Mouse (Mus musculus) embryonic facial prominence, embryonic 12.5 days (tissue): ENCODE measurements around the gene Osbpl9. TPM values are rescaled to one million over a fixed set of nuclear protein-coding genes. Genes with fewer than 3 reads are reported as not detected.

Experiments
- ATAC-seq: fragments of 200-750 bp; cut with Nextera tagmentation; 2 replicates; pipeline ENCODE4 v1.8.0; 2017; ENCODE audit not compliant: insufficient number of reproducible peaks, insufficient read depth, low FRiP score, low TSS enrichment
- H3K27ac ChIP-seq: fragments of 300-500 bp; sonication (generic); 2 replicates; pipeline ENCODE4 v1.5.1; 2016; ENCODE audit warnings: mild to moderate bottlenecking
- H3K27me3 ChIP-seq: fragments of 300-500 bp; sonication (generic); 2 replicates; pipeline ENCODE4 v1.6.1; 2016; ENCODE audit warnings: mild to moderate bottlenecking, moderate library complexity
- H3K36me3 ChIP-seq: fragments of 300-500 bp; sonication (generic); 2 replicates; pipeline ENCODE4 v1.6.1; 2016; ENCODE audit warnings: mild to moderate bottlenecking
- H3K4me1 ChIP-seq: fragments of 300-500 bp; sonication (generic); 2 replicates; pipeline ENCODE4 v1.6.1; 2016
- H3K4me2 ChIP-seq: fragments of 300-500 bp; sonication (generic); replicated peaks from 2 replicates; pipeline ENCODE4 v1.6.1; 2016; ENCODE audit warnings: mild to moderate bottlenecking, moderate library complexity
- H3K4me3 ChIP-seq: fragments of 300-500 bp; sonication (generic); 2 replicates; pipeline ENCODE4 v1.5.1; 2016; ENCODE audit warnings: mild to moderate bottlenecking
- H3K9ac ChIP-seq: fragments of 300-500 bp; sonication (generic); 2 replicates; pipeline ENCODE4 v1.6.1; 2016; ENCODE audit warnings: mild to moderate bottlenecking, moderate library complexity
- H3K9me3 ChIP-seq: fragments of 300-500 bp; sonication (generic); 2 replicates; pipeline ENCODE4 v1.6.1; 2016; ENCODE audit warnings: mild to moderate bottlenecking, moderate library complexity
- WGBS: fragments of 180-500 bp; shearing (Covaris S2); methylation state at CpG from one replicate; pipeline ENCODE4 v1.1.7; 2016; 5-methylcytosine and 5-hydroxymethylcytosine counted together
- polyA plus RNA-seq: library from polyadenylated mRNA; unstranded; fragments of >200 nt; fragmentation: Nextera tagmentation; extraction: Ambion mirVana; gene quantifications from 2 replicates; pipeline ENCODE4 v1.2.1, GENCODE M21; 2016

The Osbpl9 gene
- polyA plus RNA-seq, 1 experiment from 2014 or later: 76.1 TPM

GRCm38 (mm10) chr4:109114308-109114707, 87.8 kb downstream of the Osbpl9 start:
- Histone ChIP-seq H3K4me3 (no peak overlapping the region), H3K4me1 (peaks cover 5% of the 10 kb centered on the region), H3K27ac (no peak overlapping the region), H3K27me3 (no peaks in the 10 kb centered on the region), H3K9me3 (no peaks in the 10 kb centered on the region), H3K9ac (no peak overlapping the region), H3K36me3 (no peaks in the 10 kb centered on the region), H3K4me2 (no peak overlapping the region)
- ATAC-seq: no peak
- 80% methylated on average over 1 of the region's 1 CpGs for WGBS

- Histone ChIP-seq H3K9ac (no peak overlapping the region), H3K36me3 (no peaks in the 10 kb centered on the region), H3K4me2 (no peak overlapping the region), H3K4me1 (peaks cover 5% of the 10 kb centered on the region), H3K9me3 (no peaks in the 10 kb centered on the region), H3K27me3 (no peaks in the 10 kb centered on the region), H3K27ac (no peak overlapping the region), H3K4me3 (no peak overlapping the region)
- no peak for ATAC-seq
- WGBS: 58% methylated on average over 7 of the region's 7 CpGs
Observed at GRCm38 (mm10) chr4:109112915-109113505, 89.1 kb downstream of the Osbpl9 start.

DNA sequence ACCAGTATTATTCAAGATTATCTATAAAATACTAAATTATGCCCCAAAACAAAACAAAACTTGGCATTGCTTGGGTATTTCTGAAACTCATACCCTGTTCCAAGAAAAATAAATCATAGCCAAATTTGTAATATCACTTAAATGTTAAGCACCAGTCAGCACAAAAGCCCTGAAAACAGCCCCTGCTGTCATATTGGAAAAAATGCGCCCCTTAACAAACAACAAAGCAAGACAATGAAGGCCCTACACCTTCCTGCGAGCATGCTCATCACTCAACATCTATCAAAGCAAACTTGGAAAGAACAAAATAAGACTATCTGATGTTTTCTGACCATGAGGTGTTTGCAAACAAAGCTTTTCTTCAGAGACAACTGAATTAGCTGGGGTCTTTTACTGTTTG, 91.1 kb downstream of the Osbpl9 start:
- Histone ChIP-seq H3K36me3 (no peaks in the 10 kb centered on the region), H3K27me3 (no peaks in the 10 kb centered on the region), H3K9ac (no peak overlapping the region), H3K4me1 (no peaks in the 10 kb centered on the region; the same call in 1 of the 2 replicates), H3K27ac (no peak overlapping the region), H3K4me2 (no peak overlapping the region), H3K9me3 (no peaks in the 10 kb centered on the region), H3K4me3 (no peak overlapping the region)
- 88% methylated on average over 2 of the region's 2 CpGs for WGBS
- ATAC-seq: no peak

- Histone ChIP-seq H3K9me3 (no peaks in the 10 kb centered on the region), H3K4me1 (no peaks in the 10 kb centered on the region), H3K4me3 (no peak overlapping the region), H3K36me3 (no peaks in the 10 kb centered on the region), H3K4me2 (no peak overlapping the region), H3K9ac (no peak overlapping the region), H3K27me3 (no peaks in the 10 kb centered on the region), H3K27ac (no peak overlapping the region)
- no peak for ATAC-seq
- WGBS: 89% methylated on average over 10 of the region's 10 CpGs
Observed at GRCm38 (mm10) chr4:109109686-109110085, 92.4 kb downstream of the Osbpl9 start.

DNA sequence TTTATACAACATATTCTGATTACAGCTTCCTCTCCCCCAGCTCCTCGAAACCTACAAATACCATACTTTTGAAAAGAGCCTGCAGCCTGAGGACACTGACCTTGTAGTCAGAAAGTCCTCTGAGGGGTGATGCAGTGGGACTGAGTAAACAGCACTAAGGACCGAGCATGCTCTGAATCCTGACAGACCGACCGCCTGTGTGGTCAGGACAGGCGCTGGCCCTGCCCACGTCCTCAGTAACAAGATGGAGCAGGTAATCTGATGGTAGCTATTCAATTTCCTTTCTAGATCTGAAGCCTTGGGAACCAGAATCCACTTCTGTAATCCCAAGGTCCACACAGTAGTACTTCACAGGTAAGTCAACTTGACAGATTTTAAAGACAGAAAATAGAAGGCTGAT, 93.1 kb downstream of the Osbpl9 start:
- Histone ChIP-seq H3K27me3 (no peaks in the 10 kb centered on the region), H3K36me3 (no peaks in the 10 kb centered on the region), H3K4me1 (no peaks in the 10 kb centered on the region), H3K27ac (no peak overlapping the region), H3K9me3 (no peaks in the 10 kb centered on the region), H3K4me3 (no peak overlapping the region), H3K4me2 (no peak overlapping the region), H3K9ac (no peak overlapping the region)
- no peak for ATAC-seq
- 73% methylated on average over 6 of the region's 6 CpGs for WGBS

GRCm38 (mm10) chr4:109106594-109106993, 95.5 kb downstream of the Osbpl9 start:
- Histone ChIP-seq H3K27ac (no peak overlapping the region), H3K9me3 (no peaks in the 10 kb centered on the region), H3K36me3 (no peaks in the 10 kb centered on the region; the same call in 1 of the 2 replicates), H3K4me2 (no peak overlapping the region), H3K4me3 (no peak overlapping the region), H3K9ac (no peak overlapping the region), H3K4me1 (no peaks in the 10 kb centered on the region), H3K27me3 (no peaks in the 10 kb centered on the region)
- no peak for ATAC-seq

DNA sequence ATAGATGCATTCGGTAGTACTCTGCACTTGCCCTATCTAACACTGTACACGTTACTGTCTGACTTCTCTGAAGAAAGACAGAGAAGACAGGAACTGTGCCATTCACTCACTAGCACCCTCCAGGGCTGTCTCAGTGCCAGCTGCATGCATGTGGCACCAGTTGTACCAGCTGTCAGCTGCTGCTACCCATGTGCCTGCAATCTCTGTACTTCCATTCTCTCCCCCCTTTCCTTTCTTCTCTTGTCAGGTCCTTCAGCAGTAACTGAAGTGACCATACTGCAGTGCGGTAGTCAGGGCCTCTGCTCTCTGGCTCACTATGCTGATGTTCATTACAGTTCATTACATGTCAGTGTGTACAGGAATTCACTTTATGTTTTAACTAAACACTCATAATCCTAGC, 96.0 kb downstream of the Osbpl9 start:
- ATAC-seq: no peak
- H3K27me3 ChIP-seq: no peaks in the 10 kb centered on the region
- WGBS: 82% methylated on average over 3 of the region's 3 CpGs
- no peaks in the 10 kb centered on the region for H3K4me1 ChIP-seq
- peaks cover 3% of the 10 kb centered on the region; the same call in 1 of the 2 replicates for H3K36me3 ChIP-seq
- no peak overlapping the region for H3K27ac ChIP-seq
- H3K9ac ChIP-seq: no peak overlapping the region
- no peaks in the 10 kb centered on the region for H3K9me3 ChIP-seq
- no peak overlapping the region for H3K4me2 ChIP-seq
- no peak overlapping the region for H3K4me3 ChIP-seq

GRCm38 (mm10) chr4:109105254-109105653, 96.8 kb downstream of the Osbpl9 start:
- Histone ChIP-seq H3K9ac (no peak overlapping the region), H3K4me2 (no peak overlapping the region), H3K27me3 (no peaks in the 10 kb centered on the region), H3K4me1 (no peaks in the 10 kb centered on the region), H3K9me3 (no peaks in the 10 kb centered on the region), H3K36me3 (peaks cover 5% of the 10 kb centered on the region; the same call in 1 of the 2 replicates), H3K4me3 (no peak overlapping the region), H3K27ac (no peak overlapping the region)
- ATAC-seq: no peak

DNA sequence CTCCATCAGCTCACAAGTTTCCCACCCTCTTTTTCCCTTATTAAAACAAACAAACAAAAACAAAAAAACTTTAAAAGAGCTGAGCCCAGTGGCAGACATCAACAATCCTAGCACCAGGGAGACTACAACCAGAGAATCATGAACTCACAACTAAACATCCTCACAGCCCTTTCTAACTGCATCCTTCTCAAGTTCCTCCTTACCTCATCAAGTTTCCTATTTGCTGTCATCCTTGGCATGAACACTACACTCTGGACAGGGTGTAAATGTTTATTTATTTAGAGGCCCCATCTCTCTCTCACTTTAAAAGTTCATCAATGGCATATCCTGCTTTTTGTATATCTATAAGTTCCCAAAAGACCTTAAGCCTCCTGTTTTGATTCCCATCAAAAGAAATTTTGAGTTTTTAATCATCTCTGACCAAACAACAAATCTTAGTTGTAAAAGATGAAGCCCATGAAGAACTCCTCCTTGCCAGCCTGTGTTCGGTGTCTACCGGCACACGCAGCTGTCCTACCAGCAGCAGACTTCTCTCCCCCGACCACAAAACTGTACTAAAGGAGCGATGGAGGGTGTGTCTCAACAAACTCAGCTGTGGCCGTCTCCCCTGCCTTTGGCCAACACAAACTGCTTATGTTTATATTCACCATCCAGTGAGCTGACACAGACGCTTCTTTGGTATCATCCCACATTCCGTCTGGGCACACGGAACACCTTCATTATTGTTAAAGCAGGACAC, 98.8 kb downstream of the Osbpl9 start:
- H3K36me3 ChIP-seq: peaks cover 6% of the 10 kb centered on the region; the same call in 1 of the 2 replicates
- no peaks in the 10 kb centered on the region for H3K4me1 ChIP-seq
- no peaks in the 10 kb centered on the region for H3K27me3 ChIP-seq
- 79% methylated on average over 9 of the region's 9 CpGs for WGBS
- H3K9me3 ChIP-seq: no peaks in the 10 kb centered on the region
- H3K27ac ChIP-seq: no peak overlapping the region
- no peak overlapping the region for H3K4me3 ChIP-seq
- no peak overlapping the region for H3K9ac ChIP-seq
- no peak for ATAC-seq
- H3K4me2 ChIP-seq: no peak overlapping the region

DNA sequence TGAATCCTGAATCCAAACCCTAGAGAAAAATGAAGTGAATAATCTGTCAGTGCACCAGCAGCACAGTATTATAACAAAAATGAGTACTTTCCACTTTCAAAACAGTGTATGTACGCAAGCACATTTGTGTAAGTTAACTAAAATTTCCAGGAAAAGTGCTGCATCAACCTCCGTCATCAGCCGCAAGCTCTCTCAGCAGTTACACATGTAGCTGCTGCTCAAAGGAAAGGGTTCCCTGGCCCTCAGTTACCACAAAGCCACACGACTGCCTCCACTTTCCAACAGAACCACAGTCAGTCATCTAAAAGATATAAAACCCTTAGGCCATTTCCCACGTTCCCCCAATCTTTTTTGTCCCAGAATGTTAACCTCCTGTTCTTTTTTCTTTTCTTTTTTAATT, 99.5 kb downstream of the Osbpl9 start:
- WGBS: 86% methylated on average over 5 of the region's 5 CpGs
- no peak overlapping the region for H3K9ac ChIP-seq

DNA sequence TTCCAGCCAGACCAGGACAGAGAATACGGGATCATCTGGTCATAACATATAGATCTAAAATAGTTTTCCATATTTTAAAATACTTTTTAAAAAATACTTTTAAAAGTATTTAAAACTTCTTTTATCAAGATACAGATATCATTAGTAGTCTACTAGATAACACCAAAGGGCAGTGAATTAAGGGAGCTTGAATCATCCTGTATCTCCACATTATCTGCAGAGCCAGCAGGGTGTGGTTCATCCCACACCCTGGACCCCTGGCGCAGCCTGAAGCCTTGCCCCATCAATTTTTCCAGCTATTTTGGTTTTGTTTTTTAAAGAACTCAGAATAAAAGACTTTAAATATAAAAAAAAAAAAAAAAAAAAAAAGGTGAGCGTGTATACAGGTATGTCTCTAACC, 103.2 kb downstream of the Osbpl9 start:
- H3K9me3 ChIP-seq: no peaks in the 10 kb centered on the region
- H3K36me3 ChIP-seq: peaks cover 10% of the 10 kb centered on the region; the same call in 1 of the 2 replicates
- H3K4me3 ChIP-seq: no peak overlapping the region
- no peaks in the 10 kb centered on the region for H3K4me1 ChIP-seq
- no peaks in the 10 kb centered on the region for H3K27me3 ChIP-seq
- no peak overlapping the region for H3K27ac ChIP-seq
- H3K9ac ChIP-seq: no peak overlapping the region
- WGBS: 92% methylated on average over 3 of the region's 3 CpGs
- no peak overlapping the region for H3K4me2 ChIP-seq
- no peak for ATAC-seq

More for the DNA sequence above, 99.5 kb downstream of the Osbpl9 start:
- Histone ChIP-seq H3K27ac (no peak overlapping the region), H3K36me3 (peaks cover 6% of the 10 kb centered on the region; the same call in 1 of the 2 replicates), H3K4me2 (no peak overlapping the region), H3K27me3 (no peaks in the 10 kb centered on the region), H3K4me3 (no peak overlapping the region), H3K9me3 (no peaks in the 10 kb centered on the region), H3K4me1 (no peaks in the 10 kb centered on the region)
- ATAC-seq: no peak

GRCm38 (mm10) chr4:109094269-109094668, 107.8 kb downstream of the Osbpl9 start:
- Histone ChIP-seq H3K4me2 (no peak overlapping the region), H3K4me1 (no peaks in the 10 kb centered on the region), H3K9me3 (no peaks in the 10 kb centered on the region), H3K36me3 (0 out of 2 replicates have a peak, but pooled peaks cover 4% of the 10 kb centered on the region), H3K9ac (no peak overlapping the region), H3K27me3 (no peaks in the 10 kb centered on the region), H3K27ac (no peak overlapping the region), H3K4me3 (no peak overlapping the region)
- ATAC-seq: no peak
- 68% methylated on average over 2 of the region's 2 CpGs for WGBS
